Mouse (Mus musculus) layer of hippocampus, adult 18-20 months (tissue): ENCODE results near the gene Zfp12. TPM values are rescaled to one million over a fixed set of nuclear protein-coding genes. Genes with fewer than 3 reads are reported as not detected.
"Not testable (repeated sequence)": the region's sequence is repeated elsewhere in the genome, so short reads cannot be mapped to it uniquely, and the experiment has no call there.

Experiments
- DNase-seq, 2 experiments: peaks; one replicate each; pipeline ENCODE4 v3.0.0; 2022; ENCODE audit warnings: low spot score in 2 of 2
- long read RNA-seq: library from polyadenylated mRNA; stranded (forward); transcript quantifications from one replicate; pipeline ENCODE4 v2.0.0, GENCODE M21; 2021
- total RNA-seq, 2 experiments: library from RNA; stranded (reverse); gene quantifications; 2 replicates each; pipeline ENCODE4 v1.2.3; 2021

The Zfp12 gene
- total RNA-seq = 10 to 100 TPM; 31.6 to 36.7 TPM
- long read RNA-seq, full-length matches to known transcripts = 35 of 49 reads
- long read RNA-seq, partial matches to known transcripts = 4 of 49 reads
- long read RNA-seq, other reads (novel, unspliced or antisense) = 10 of 49 reads

- peak; percentile 96 to 98 for DNase-seq
Observed at GRCm38 (mm10) chr5:143235028-143235693, at the start of gene Zfp12. Gene Zfp12 (plus strand): TSS chr5:143235163.

- not testable (repeated sequence) for DNase-seq
Observed at GRCm38 (mm10) chr5:143188014-143188413, 46.9 kb upstream of the Zfp12 start.

GRCm38 (mm10) chr5:143192806-143193205 lies 42.2 kb upstream of the Zfp12 start:
- DNase-seq = no peak

- not testable (repeated sequence) for DNase-seq
Observed at GRCm38 (mm10) chr5:143194747-143195146, 40.2 kb upstream of the Zfp12 start.

- DNase-seq = no peak
Observed at GRCm38 (mm10) chr5:143195166-143195565, 39.8 kb upstream of the Zfp12 start.

- no peak for DNase-seq
Observed at GRCm38 (mm10) chr5:143196506-143196905, 38.5 kb upstream of the Zfp12 start.

GRCm38 (mm10) chr5:143205015-143205414 lies 29.9 kb upstream of the Zfp12 start:
- no peak for DNase-seq

GRCm38 (mm10) chr5:143213832-143214231 lies 21.1 kb upstream of the Zfp12 start:
- DNase-seq = no peak

- no peak for DNase-seq
Observed at GRCm38 (mm10) chr5:143220996-143221395, 14.0 kb upstream of the Zfp12 start.

- no peak for DNase-seq
Observed at GRCm38 (mm10) chr5:143222287-143222686, 12.7 kb upstream of the Zfp12 start.

- DNase-seq = no peak
Observed at GRCm38 (mm10) chr5:143226790-143227189, 8.2 kb upstream of the Zfp12 start, which contains the start of gene Spdye4a. Gene Spdye4a (minus strand): TSS chr5:143226890.

- no peak for DNase-seq
Observed at GRCm38 (mm10) chr5:143236036-143236435, 1.1 kb downstream of the Zfp12 start.

- no peak for DNase-seq
Observed at GRCm38 (mm10) chr5:143244926-143245325, 10.0 kb downstream of the Zfp12 start.

- no peak for DNase-seq
Observed at GRCm38 (mm10) chr5:143252039-143252438, 17.1 kb downstream of the Zfp12 start.

GRCm38 (mm10) chr5:143252791-143253185 lies 17.8 kb downstream of the Zfp12 start:
- no peak for DNase-seq

GRCm38 (mm10) chr5:143253186-143253880 lies 18.4 kb downstream of the Zfp12 start:
- no peak for DNase-seq

- DNase-seq = no peak
Observed at GRCm38 (mm10) chr5:143253881-143254486, 19.0 kb downstream of the Zfp12 start.

- no peak for DNase-seq
Observed at GRCm38 (mm10) chr5:143254487-143255130, 19.6 kb downstream of the Zfp12 start.

GRCm38 (mm10) chr5:143255131-143255519 lies 20.2 kb downstream of the Zfp12 start:
- no peak for DNase-seq

GRCm38 (mm10) chr5:143255802-143256201 lies 20.8 kb downstream of the Zfp12 start:
- DNase-seq = no peak

GRCm38 (mm10) chr5:143261636-143262035 lies 26.7 kb downstream of the Zfp12 start:
- no peak for DNase-seq
